Mouse (Mus musculus) right cerebral cortex, postnatal 36 days (tissue): ENCODE results near the gene Stk24.
A peak's percentile ranks its signal among the peaks of the same experiment; 100 is the strongest.
"Not testable (repeated sequence)": the region's sequence is repeated elsewhere in the genome, so short reads cannot be mapped to it uniquely, and the experiment has no call there.

Experiments
- DNase-seq, 2 experiments: peaks; one replicate each; pipeline ENCODE4 v3.0.0; 2022; ENCODE audit warnings: low spot score in 2 of 2, mixed read lengths in 1 of 2

The Stk24 gene

GRCm38 (mm10) chr14:121379827-121380145 lies at the start of gene Stk24:
Gene Stk24 (minus strand): TSS chr14:121380011.
- DNase-seq = no peak

- no peak for DNase-seq
Measured at GRCm38 (mm10) chr14:121428148-121428547, 48.3 kb upstream of the Stk24 start.

DNA sequence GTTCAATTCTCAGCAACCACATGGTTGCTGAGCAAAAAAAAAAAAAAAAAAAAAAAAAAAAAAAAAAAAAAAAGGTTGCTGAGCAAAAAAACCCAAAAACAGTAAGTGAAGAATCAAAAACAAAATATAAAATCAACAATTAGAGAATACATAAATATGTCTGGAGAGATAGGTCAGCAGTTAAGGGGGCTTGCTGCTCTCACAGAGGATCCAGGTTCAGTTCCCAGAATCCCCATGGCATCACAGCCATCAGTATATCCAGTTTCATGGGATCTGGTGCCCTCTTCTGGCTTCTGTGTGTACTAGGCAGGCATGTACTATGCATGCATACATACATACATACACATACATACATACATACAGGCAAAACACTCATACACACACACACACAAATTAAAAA lies 46.9 kb upstream of the Stk24 start:
- no peak for DNase-seq

DNA sequence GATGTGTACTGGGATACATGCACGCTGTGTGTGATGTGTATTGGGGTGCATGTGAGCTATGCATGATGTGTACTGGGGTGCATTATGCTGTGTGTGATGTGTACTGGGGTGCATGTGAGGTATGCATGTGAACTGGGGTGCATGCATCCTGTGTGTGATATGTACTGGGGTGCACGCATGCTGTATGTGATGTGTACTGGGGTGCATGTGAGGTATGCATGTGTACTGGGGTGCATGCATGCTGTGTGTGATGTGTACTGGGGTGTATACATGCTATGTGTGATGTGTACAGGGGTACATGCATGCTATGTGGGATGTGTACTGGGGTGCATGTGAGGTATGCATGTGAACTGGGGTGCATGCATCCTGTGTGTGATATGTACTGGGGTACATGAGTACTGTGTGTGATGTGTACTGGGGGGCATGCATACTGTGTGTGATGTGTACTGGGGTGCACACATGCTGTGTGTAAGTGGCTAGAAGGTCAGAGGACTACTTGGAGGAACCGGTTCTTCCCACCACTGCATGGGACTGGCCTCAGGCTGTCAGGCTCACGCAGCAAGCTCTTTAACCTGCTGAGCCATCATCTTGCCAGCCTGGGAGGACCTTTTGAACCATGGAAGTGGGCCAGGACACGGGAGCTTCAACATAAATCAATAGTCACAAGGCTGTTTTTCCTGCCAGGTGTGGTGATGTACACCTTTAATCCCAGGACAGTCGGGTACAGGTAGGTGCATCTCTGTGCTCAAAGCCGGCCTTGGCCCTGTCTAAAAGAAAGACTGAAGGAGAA lies 45.4 kb upstream of the Stk24 start:
- no peak for DNase-seq

DNA sequence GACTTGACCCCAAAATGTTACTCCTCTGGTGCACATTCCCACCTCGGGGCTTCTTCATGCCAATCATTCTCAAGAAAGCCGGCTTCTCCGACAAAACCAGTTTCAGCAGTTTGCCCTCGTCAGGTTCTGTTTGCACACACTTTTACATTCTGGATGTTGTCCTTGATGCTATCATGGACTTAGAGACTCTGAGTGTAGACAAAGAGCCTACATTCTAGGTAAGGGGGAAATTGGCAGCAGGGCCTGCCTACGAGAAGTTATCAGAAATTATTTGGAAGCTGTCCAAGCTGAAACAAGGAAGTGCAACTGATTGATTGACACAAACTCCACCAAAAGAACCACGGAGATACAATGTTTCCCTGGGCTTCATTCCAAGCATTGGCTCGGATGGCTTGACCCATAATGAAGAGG lies 43.5 kb upstream of the Stk24 start:
- DNase-seq = no peak

GRCm38 (mm10) chr14:121422664-121423340 lies 43.0 kb upstream of the Stk24 start:
- no peak for DNase-seq

DNA sequence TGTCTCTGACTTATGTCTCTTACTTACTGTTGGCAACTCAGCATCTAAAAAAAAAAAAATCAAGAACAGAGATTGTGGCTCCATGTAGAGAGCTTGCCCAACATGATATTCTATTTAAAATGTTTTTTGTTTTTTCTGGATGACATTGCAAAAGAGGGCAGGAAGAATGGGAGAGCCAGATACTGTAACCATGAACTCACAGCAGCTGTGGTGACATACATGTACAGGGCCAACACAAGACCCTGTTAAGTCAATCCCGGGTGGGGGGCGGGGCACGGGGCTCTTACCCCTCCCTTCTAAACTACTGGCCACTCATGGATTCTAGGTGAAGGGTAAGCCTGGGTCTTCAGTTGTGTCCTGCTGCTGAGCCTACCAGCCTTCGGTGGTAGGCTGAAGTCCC lies 42.2 kb upstream of the Stk24 start:
- no peak for DNase-seq

DNA sequence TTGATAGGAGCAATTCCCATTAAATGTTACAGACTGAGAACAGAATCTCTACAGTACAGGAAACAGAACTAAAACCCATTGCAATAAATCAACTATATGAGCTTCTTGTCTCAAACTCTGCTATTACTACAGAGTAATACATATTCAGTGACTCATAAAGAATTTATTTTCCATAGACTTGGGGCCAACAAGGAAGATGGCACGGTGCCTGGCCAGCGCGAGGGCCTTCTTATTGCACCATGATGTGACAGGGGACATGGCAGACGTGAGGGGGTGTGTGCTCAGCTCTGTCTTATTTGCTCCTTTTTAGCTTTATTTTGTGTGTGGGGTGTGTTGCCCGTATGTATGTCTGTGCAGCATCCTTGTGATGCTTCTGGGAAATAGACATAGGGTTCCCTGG lies 37.8 kb upstream of the Stk24 start:
- no peak for DNase-seq

- no peak for DNase-seq
Measured at GRCm38 (mm10) chr14:121416626-121417319, 37.0 kb upstream of the Stk24 start.

GRCm38 (mm10) chr14:121414635-121415241 lies 34.9 kb upstream of the Stk24 start:
- DNase-seq = no peak

GRCm38 (mm10) chr14:121413726-121414125 lies 33.9 kb upstream of the Stk24 start:
- DNase-seq = not testable (repeated sequence)

- DNase-seq = no peak
Measured at GRCm38 (mm10) chr14:121408944-121409343, 29.1 kb upstream of the Stk24 start.

DNA sequence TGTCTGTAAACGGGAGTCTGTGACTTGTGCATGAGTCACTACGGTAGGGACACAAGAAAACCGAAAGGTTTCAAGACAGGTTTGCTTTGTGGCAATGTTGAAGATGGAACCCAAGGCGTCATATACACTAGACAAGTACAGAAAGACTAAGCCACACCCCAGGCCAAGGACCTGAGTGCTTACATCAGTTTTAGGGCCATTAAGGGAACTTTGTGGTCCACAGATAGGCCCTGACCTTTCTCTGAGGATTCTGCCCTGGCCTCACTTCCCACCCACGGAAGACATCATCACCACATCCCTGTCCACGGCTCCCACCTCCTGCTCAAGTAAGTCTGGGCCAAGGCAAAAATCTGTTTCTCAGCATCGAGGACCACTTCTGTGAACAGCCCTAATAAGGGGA lies 27.1 kb upstream of the Stk24 start:
- DNase-seq = no peak

- no peak for DNase-seq
Measured at GRCm38 (mm10) chr14:121405546-121405945, 25.7 kb upstream of the Stk24 start.

- no peak for DNase-seq
Measured at GRCm38 (mm10) chr14:121405120-121405519, 25.3 kb upstream of the Stk24 start.

GRCm38 (mm10) chr14:121399676-121400075 lies 19.9 kb upstream of the Stk24 start:
- DNase-seq = no peak

DNA sequence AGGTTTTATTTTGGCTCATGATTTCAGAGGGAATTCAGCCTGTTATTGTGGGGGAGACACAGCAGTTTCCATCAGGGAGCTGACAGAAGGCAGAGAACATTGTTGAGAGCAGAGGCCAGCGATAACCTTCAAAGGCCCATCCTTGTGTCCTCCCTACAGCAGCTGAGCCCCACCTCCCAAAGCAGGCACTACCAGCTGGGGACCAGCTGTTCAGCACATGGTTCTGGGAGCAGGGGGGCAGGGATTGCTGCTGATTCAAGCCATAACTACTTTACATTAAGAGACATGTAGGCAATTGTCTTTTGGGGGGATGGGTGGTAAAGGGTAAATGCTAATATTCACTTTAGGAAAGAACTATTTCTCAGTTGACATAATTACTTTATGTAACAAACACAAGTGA lies 17.7 kb upstream of the Stk24 start:
- no peak for DNase-seq

DNA sequence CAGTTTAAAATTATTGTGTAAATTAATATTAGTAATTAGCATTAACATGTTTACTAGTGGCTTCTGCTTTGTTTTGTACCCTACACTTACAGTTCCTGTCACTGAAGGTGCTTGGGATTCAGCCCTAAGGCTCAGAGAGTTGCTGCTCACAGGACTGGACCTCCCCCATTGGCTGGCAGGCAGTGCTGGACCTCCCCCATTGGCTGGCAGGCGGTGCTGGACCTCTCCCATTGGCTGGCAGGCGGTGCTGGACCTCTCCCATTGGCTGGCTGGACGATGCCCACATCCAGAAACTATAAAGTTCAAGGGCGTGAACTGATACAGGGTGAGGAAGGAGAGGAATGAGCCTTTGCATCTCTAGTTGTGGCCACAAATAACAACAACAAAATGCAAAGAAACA lies 15.3 kb upstream of the Stk24 start:
- DNase-seq = no peak

GRCm38 (mm10) chr14:121391927-121392326 lies 12.1 kb upstream of the Stk24 start:
- DNase-seq = no peak

GRCm38 (mm10) chr14:121387760-121388159 lies 7.9 kb upstream of the Stk24 start:
- no peak for DNase-seq

DNA sequence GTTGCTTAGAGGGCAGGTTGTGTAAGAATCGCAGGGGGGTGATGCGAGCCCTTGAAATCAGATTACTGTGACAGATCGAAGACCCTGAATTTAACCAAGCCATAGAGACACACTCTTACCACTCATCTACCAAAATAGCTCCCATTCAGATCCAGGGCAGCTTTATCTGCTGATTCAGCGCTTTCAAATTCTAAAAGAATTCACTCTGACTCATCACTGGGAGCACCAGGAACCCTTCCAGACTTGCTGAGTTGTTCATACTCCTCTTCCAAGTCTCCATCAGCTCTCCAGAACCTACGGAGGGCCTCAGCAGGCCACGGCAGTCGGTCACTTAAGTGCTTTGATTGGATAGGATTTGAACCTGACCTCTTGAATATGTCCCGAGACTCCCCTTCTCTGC lies 5.6 kb upstream of the Stk24 start:
- peak in 1 of 2 experiments; percentile 26 for DNase-seq

GRCm38 (mm10) chr14:121383801-121384200 lies 4.0 kb upstream of the Stk24 start:
- DNase-seq = no peak
